Mouse (Mus musculus): ENCODE measurements around the gene 2510039O18Rik.

The 2510039O18Rik gene

GRCm38 (mm10) chr4:147937021-147937420, 3.7 kb upstream of the 2510039O18Rik start:
- DNase-seq (ENCODE audit: low spot score in 2 of 2), result no peak

GRCm38 (mm10) chr4:147937486-147937885, 3.2 kb upstream of the 2510039O18Rik start:
- DNase-seq (ENCODE audit: low spot score in 2 of 2), result no peak

GRCm38 (mm10) chr4:147938148-147939096, 2.3 kb upstream of the 2510039O18Rik start:
- no peak for DNase-seq (ENCODE audit: low spot score in 2 of 2)

GRCm38 (mm10) chr4:147940111-147940510, 584 bp upstream of the 2510039O18Rik start:
- peak in 1 of 2 experiments; percentile 42 for DNase-seq (ENCODE audit: low spot score in 2 of 2)

- DNase-seq (ENCODE audit: low spot score in 2 of 2), result no peak
Observed at GRCm38 (mm10) chr4:147941045-147942020, 638 bp downstream of the 2510039O18Rik start.

GRCm38 (mm10) chr4:147943005-147943404, 2.3 kb downstream of the 2510039O18Rik start:
- DNase-seq (ENCODE audit: low spot score in 2 of 2), result no peak

GRCm38 (mm10) chr4:147947511-147947910, 6.8 kb downstream of the 2510039O18Rik start:
- no peak for DNase-seq (ENCODE audit: low spot score in 2 of 2)

GRCm38 (mm10) chr4:147953590-147953989, 12.9 kb downstream of the 2510039O18Rik start:
- DNase-seq (ENCODE audit: low spot score in 2 of 2), result peak in 1 of 2 experiments; percentile 50

- no peak for DNase-seq (ENCODE audit: low spot score in 2 of 2)
Observed at GRCm38 (mm10) chr4:147957141-147957540, 16.4 kb downstream of the 2510039O18Rik start.

GRCm38 (mm10) chr4:147959881-147960831, 19.5 kb downstream of the 2510039O18Rik start:
- DNase-seq (ENCODE audit: low spot score in 2 of 2), result peak in 1 of 2 experiments; percentile 62

- DNase-seq (ENCODE audit: low spot score in 2 of 2), result no peak
Observed at GRCm38 (mm10) chr4:147962781-147963180, 22.1 kb downstream of the 2510039O18Rik start.

GRCm38 (mm10) chr4:147963623-147964022, 22.9 kb downstream of the 2510039O18Rik start:
- no peak for DNase-seq (ENCODE audit: low spot score in 2 of 2)

- DNase-seq (ENCODE audit: low spot score in 2 of 2), result no peak
Observed at GRCm38 (mm10) chr4:147965712-147966111, 25.0 kb downstream of the 2510039O18Rik start.

- DNase-seq (ENCODE audit: low spot score in 2 of 2), result no peak
Observed at GRCm38 (mm10) chr4:147968816-147969215, 28.1 kb downstream of the 2510039O18Rik start.

- no peak for DNase-seq (ENCODE audit: low spot score in 2 of 2)
Observed at GRCm38 (mm10) chr4:147969337-147969736, 28.6 kb downstream of the 2510039O18Rik start.

- DNase-seq (ENCODE audit: low spot score in 2 of 2), result no peak
Observed at GRCm38 (mm10) chr4:147976237-147976636, 35.5 kb downstream of the 2510039O18Rik start.

- no peak for DNase-seq (ENCODE audit: low spot score in 2 of 2)
Observed at GRCm38 (mm10) chr4:147977726-147978125, 37.0 kb downstream of the 2510039O18Rik start.

- no peak for DNase-seq (ENCODE audit: low spot score in 2 of 2)
Observed at GRCm38 (mm10) chr4:147978391-147978790, 37.7 kb downstream of the 2510039O18Rik start.

GRCm38 (mm10) chr4:147979441-147979860, 38.8 kb downstream of the 2510039O18Rik start:
- DNase-seq (ENCODE audit: low spot score in 2 of 2), result no peak

GRCm38 (mm10) chr4:147985205-147986132, 44.8 kb downstream of the 2510039O18Rik start, which contains the start of gene Nppb:
Gene Nppb (plus strand): TSS chr4:147985788.
- no peak for DNase-seq (ENCODE audit: low spot score in 2 of 2)
